Mouse (Mus musculus) liver, postnatal 0 days (tissue): Measurements from ENCODE around the gene Ptprg.

ENCODE experiments used
- CTCF ChIP-seq: sonication (generic); IDR thresholded peaks from 2 replicates; pipeline ENCODE4 v1.5.1; 2016; ENCODE audit warnings: antibody characterized with exemption, low read depth
- EP300 ChIP-seq: IDR thresholded peaks from 2 replicates; pipeline ENCODE4 v1.6.1; 2016; ENCODE audit warnings: antibody characterized with exemption, low read depth, mild to moderate bottlenecking

DNA sequence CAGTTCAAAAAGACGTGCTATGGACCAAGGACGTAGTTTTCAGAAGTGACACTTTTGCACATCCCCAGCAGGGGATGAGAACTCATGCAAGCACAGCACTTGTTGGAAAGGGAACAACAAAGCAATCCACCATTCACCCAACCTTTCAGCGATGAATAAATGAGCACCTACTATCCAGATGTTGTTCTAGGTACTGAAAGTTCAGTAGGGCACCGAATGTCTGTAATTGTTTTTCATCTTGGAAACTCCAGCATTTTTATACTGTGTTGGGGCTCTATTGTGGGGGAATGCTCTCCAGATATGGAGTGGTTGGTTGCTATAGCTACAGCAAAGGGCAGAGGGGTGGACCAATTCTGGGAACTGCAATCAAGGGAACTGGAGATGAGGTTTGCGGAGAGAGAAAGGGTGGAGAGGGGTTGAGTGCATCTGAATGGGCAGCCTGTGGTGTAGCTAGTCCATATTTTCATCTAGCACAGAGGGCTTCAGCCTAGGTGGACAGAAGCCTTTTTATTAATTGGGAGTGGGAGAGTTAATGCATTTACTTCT is 352.9 kb downstream of the Ptprg start:
- TF ChIP-seq CTCF, result no peak
- no peak for TF ChIP-seq EP300
